ENCODE assay signal across 8 mouse cellular contexts in the genomic region with DNA sequence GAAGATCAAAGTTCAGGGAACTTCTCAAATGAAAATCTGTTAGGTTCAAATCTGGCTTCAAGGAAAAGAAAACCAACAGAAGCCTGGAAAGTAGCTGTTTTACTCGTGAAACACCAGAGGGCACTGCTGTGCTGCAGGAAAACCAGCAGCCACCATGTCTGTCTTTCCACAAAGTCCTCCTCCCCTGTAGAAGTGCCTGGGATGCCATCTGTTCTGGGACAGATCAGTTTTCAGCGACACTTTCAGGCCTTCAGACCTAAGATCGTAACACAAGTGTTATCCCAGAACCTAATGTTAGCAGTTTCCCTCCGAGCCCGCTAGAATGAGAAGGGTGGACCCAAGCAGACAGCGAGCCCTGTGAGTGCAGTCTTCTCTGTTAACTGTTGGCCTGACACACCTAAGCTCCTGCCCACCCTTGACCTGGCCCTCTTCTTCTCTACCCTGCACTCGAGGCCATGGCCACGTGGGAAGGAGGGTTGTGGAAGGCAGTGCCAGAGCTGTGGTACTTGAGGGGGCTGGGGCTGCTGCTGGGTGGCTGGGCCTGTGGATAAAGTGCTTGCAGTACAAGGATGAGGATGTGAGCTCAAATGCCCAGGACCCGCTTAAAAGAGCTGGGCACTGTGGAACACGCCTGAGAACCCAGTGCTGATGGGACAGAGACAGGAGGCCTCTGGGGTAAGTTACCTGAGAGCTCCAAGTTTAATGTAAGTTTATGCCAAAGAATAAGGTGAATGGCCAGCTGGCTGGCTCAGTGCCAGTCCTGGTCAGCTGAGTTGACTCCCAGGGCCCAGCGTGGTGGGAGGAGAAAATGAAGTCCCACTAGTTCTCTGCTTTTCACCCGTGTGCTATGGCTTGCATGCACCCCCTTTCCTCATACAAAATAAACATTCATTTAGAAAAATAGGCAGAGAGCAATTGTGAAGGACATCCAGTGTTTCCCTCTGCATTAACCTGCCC. TPM values are rescaled to one million over a fixed set of nuclear protein-coding genes. Genes with fewer than 3 reads are reported as not detected.
A peak's percentile ranks its signal among the peaks of the same experiment; 100 is the strongest.
DNase-seq lines count a peak whose midpoint lies in the region; ATAC-seq and TF ChIP-seq lines count a peak whose summit lies in the region.
"Not testable (repeated sequence)": the region's sequence is repeated elsewhere in the genome, so short reads cannot be mapped to it uniquely, and the experiment has no call there.

No protein-coding gene starts in this region.

- ATAC-seq in G1E (ENCODE audit: extremely low read depth, insufficient number of reproducible peaks, low FRiP score, poor library complexity, severe bottlenecking); forebrain, embryonic 11.5 days (replicated peaks; ENCODE audit: low FRiP score); liver, postnatal 0 days: not testable (repeated sequence)
- peak; percentile 52 to 57; a peak in 1 of 4 replicates for ATAC-seq in hematopoietic stem cell, adult 5-6 weeks (replicated peaks in 1 of 2; ENCODE audit: insufficient read depth in 1 of 2, low FRiP score in 2 of 2, low TSS enrichment in 1 of 2, low read depth in 1 of 2, poor library complexity in 2 of 2, severe bottlenecking in 2 of 2)
- ATAC-seq in neural tube, embryonic 13.5 days (ENCODE audit: low read depth): peak; percentile 78

- H3K27me3 ChIP-seq in G1E (ENCODE audit: insufficient read depth, low read length); forebrain, embryonic 11.5 days (ENCODE audit: control insufficient read depth, insufficient read depth, low read length); liver, postnatal 0 days (ENCODE audit: insufficient read depth, low read length); neural tube, embryonic 13.5 days: not testable (repeated sequence)

- not testable (repeated sequence) for H3K9me3 ChIP-seq in G1E (replicated peaks); forebrain, embryonic 11.5 days (ENCODE audit: control insufficient read depth, low read length); liver, postnatal 0 days (ENCODE audit: low read length); neural tube, embryonic 13.5 days

- H3K27ac ChIP-seq in forebrain, embryonic 11.5 days (ENCODE audit: low read depth, low read length); liver, postnatal 0 days (ENCODE audit: low read depth); neural tube, embryonic 13.5 days (replicated peaks): not testable (repeated sequence)

- H3K9ac ChIP-seq in forebrain, embryonic 11.5 days (ENCODE audit: low read length); liver, postnatal 0 days (replicated peaks); neural tube, embryonic 13.5 days: not testable (repeated sequence)

- peak; percentile 31 for DNase-seq in G1E (ENCODE audit: low spot score)
- peak; percentile 74 for DNase-seq in cerebellum, adult 11 months
- DNase-seq in forebrain, embryonic 11.5 days (ENCODE audit: low spot score): peak; percentile 77
- peak; percentile 40 for DNase-seq in layer of hippocampus, adult 11-12 months (ENCODE audit: low spot score)
- peak; percentile 69 for DNase-seq in liver, postnatal 0 days
- peak; percentile 79 for DNase-seq in testis, postnatal 10 days (ENCODE audit: low spot score)

- not testable (repeated sequence) for H3K4me2 ChIP-seq in forebrain, embryonic 11.5 days (ENCODE audit: low read depth, low read length, severe bottlenecking); liver, postnatal 0 days (ENCODE audit: low read depth, low read length); neural tube, embryonic 13.5 days

- TF ChIP-seq CTCF in G1E (IDR thresholded peaks at IDR 0.05; ENCODE audit: low read depth, low read length): not testable (repeated sequence)
- peak; percentile 93 for TF ChIP-seq CTCF in liver, postnatal 0 days (IDR thresholded peaks at IDR 0.05; ENCODE audit: low read depth)

- H3K4me3 ChIP-seq in G1E (ENCODE audit: low read depth, low read length); forebrain, embryonic 11.5 days (ENCODE audit: low read depth, low read length); liver, postnatal 0 days (ENCODE audit: low read depth, low read length); neural tube, embryonic 13.5 days: not testable (repeated sequence)

- not testable (repeated sequence) for TF ChIP-seq EP300 in liver, postnatal 0 days (IDR thresholded peaks at IDR 0.05; ENCODE audit: low read depth)

- H3K4me1 ChIP-seq in G1E (ENCODE audit: insufficient read depth, low read depth, low read length): peaks cover 40% of the 10 kb centered on the region
- not testable (repeated sequence) for H3K4me1 ChIP-seq in forebrain, embryonic 11.5 days (replicated peaks; ENCODE audit: control insufficient read depth, insufficient read depth, low read length); neural tube, embryonic 13.5 days (replicated peaks)
- H3K4me1 ChIP-seq in liver, postnatal 0 days (ENCODE audit: insufficient read depth): peaks cover 37% of the 10 kb centered on the region

- 56% methylated on average over 12 of the region's 12 CpGs for WGBS in forebrain, embryonic 11.5 days
- 51% methylated on average over 12 of the region's 12 CpGs for WGBS in liver, postnatal 0 days (ENCODE audit: insufficient replicate concordance)
- 51% methylated on average over 12 of the region's 12 CpGs for WGBS in neural tube, embryonic 13.5 days

- H3K36me3 ChIP-seq in G1E (replicated peaks); forebrain, embryonic 11.5 days (ENCODE audit: control insufficient read depth, insufficient read depth, low read length); liver, postnatal 0 days (replicated peaks; ENCODE audit: insufficient read depth, low read length); neural tube, embryonic 13.5 days: not testable (repeated sequence)

RNA-seq across cellular contexts. Expression of gene Slc22a21, which starts 22.9 kb away (rescaled TPM):
- total RNA-seq in G1E (2014; fragmentation: Nextera tagmentation): not detected in 2 replicates
- not detected in 2 replicates for total RNA-seq in G1E (2017)
- polyA plus RNA-seq in G1E (2012): not detected in 2 replicates
- polyA plus RNA-seq in forebrain, embryonic 11.5 days (2014; fragmentation: Nextera tagmentation; extraction: Ambion mirVana): 2.3 and 3.5 TPM in 2 replicates
- total RNA-seq in hematopoietic stem cell, adult 5-6 weeks (2017): 1.9 and 8.2 TPM in 2 replicates
- 0.90 and 1.3 TPM in 2 replicates for polyA plus RNA-seq in liver, postnatal 0 days (2015; fragmentation: Nextera tagmentation; extraction: Ambion mirVana)
- polyA plus RNA-seq in neural tube, embryonic 13.5 days (2015; fragmentation: Nextera tagmentation; extraction: Ambion mirVana): 2.3 and 3.6 TPM in 2 replicates

RNA-seq across cellular contexts. Expression of gene Slc22a4, which starts 24.9 kb away (rescaled TPM):
- total RNA-seq in G1E (2014; fragmentation: Nextera tagmentation) (not detected in 2 replicates), G1E (2017) (0.06 TPM in 1 of 2 replicates, not detected in the other)
- not detected in 2 replicates for polyA plus RNA-seq in G1E (2012)
- polyA plus RNA-seq in forebrain, embryonic 11.5 days (2014; fragmentation: Nextera tagmentation; extraction: Ambion mirVana): 1.8 and 2.7 TPM in 2 replicates
- 1.3 and 9.5 TPM in 2 replicates for total RNA-seq in hematopoietic stem cell, adult 5-6 weeks (2017)
- 12.9 and 13.4 TPM in 2 replicates for polyA plus RNA-seq in liver, postnatal 0 days (2015; fragmentation: Nextera tagmentation; extraction: Ambion mirVana)
- 1.7 and 2.0 TPM in 2 replicates for polyA plus RNA-seq in neural tube, embryonic 13.5 days (2015; fragmentation: Nextera tagmentation; extraction: Ambion mirVana)
